Mouse (Mus musculus) NIH3T3 (cell line): ENCODE measurements around the gene P2ry6.

Experiments used
- DNase-seq: peaks from one replicate; pipeline ENCODE4 v3.0.0-alpha.2; 2012; ENCODE audit warnings: low read depth

The P2ry6 gene

GRCm38 (mm10) chr7:100916526-100916925 lies 57.9 kb downstream of the P2ry6 start:
- peak; percentile 87 for DNase-seq

- DNase-seq = no peak
These were observed 59.2 kb downstream of the P2ry6 start for GRCm38 (mm10) chr7:100915204-100915603.

DNA sequence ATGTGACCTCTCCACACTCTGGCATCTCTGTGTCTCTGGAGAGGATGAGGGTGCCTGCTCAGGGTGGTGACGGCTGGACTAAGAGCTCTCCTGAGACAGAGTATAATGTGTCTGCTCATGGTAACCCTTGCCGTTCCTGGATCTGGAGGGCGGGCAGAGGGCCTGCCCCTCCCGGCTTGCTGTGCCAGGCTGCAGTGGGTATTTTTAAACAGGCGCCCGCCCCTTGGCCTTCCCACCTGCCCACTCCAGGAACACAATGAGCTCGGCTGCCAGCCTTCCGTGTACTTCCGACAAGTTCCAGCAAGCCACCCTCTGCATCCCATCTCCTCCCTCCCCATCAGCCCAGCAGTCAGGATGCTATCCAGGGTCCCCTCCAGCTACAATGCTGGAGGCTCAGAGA lies 62.7 kb downstream of the P2ry6 start:
- DNase-seq = no peak

GRCm38 (mm10) chr7:100911246-100911770 lies 63.1 kb downstream of the P2ry6 start:
- peak; percentile 71 for DNase-seq

DNA sequence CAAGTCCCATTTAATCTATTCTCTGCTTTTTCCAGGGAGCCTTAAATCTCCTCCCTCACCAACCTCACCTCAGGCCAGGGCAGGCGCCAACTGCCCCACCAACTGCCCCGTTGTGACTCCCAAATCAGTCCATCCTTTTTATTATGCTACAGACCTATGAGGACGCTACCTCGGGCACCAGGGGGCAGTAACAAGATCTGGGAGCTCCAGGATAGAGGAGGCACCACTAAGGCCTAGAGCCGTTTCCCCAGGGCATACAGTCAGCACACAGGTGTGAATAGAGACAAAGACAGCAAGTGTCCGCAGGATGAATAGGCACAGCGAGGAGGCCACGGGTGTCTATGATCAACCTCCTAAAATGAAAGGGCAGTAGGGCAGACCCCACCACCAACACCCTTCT lies 65.9 kb downstream of the P2ry6 start:
- DNase-seq = peak; percentile 69

- DNase-seq = peak; percentile 30
These were observed 66.4 kb downstream of the P2ry6 start for GRCm38 (mm10) chr7:100908061-100908460.

DNA sequence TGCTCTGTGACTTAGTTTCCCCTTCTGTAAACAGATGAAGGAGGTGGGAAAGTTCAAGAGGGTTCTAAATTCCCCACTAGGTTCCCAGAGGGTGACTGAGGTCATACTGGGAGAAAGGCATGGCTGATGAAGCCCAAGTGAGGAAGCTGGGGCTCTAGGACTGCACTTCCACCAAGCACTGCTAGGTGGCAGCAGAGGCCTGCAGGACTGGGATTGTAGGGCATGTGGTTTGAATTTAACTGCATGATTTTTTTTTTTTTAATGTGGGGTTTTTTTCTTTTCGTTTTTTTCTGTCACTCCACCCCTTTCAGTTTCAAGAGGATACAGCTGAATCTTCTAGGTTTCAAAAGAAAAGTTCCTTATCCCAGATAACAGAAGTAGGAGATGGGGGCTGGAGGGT lies 67.2 kb downstream of the P2ry6 start:
- peak; percentile 90 for DNase-seq

DNA sequence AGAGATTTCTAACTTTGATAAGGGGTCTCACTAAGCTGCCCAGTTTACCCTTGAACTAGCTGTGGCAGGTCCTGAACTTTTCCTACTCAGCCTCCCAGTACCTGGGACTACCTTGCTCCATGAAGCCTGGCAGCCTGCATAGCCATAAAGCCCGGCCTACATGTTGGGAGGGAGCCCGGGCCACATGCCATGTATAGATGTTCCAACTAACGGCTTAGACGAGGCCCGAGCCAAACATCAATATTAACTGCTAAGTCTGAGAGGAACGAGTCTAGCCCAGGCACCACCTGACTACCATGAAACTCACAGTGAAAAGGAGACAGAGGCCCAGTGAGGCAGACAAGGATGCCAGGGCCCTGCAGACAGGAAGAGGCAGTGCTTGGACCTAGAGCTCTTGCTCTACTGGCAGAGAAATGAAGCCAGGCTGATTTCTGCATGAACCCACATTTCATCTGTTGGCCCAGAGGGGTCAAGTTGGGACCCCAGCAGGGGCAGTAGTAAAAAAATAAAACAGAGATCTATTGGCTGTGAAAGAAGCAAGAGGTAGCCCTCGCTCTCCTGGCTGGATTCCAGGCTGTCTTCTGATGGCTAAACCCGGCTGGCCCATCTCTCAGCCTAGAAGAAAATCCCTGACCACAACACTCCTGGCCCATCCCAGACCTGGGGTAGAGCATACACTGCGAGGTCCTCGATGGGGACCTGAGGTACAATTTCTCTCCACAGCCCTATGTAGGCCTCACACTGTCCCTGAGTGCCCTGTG lies 68.2 kb downstream of the P2ry6 start:
- DNase-seq = no peak

DNA sequence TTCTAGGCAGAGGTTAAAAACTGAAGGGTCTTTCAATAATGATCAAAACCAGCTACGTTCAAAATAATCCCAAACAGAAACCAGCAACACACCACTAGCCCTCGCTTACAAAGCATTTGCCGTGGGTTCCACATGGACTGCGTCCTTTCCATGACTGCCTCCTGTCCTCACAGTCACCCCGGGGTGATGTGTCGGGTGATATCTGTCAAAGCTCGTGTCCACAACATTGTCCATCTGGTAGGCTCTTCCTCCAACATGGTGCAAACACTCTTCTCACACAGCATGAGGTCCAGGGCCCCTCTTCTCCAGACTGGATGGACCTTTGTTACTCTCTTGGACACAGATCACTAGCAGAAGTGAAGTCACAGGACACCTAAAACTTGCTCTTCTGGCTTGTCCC lies 69.4 kb downstream of the P2ry6 start:
- no peak for DNase-seq

- no peak for DNase-seq
These were observed 69.8 kb downstream of the P2ry6 start for GRCm38 (mm10) chr7:100904612-100905011.

GRCm38 (mm10) chr7:100902451-100903137 lies 71.9 kb downstream of the P2ry6 start:
- DNase-seq = peak; percentile 60

DNA sequence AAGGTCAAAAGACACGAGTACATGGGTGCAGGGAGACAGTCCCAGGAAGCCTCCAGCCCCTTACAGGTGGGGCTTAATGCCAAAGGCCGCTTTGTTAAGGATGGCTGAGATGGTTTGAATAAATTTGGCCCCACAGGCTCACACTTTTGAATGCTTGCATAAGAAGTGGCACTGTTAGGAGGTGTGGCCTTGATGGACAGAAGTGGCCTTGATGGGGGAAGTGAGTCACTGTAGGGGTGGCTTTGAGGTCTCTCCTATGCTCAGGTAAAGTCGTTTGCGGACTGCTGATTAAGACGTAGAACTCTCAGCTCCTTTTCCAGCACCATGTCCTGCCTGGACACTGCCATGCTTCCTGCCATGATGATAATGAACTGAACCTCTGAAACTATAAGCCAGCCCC lies 76.6 kb downstream of the P2ry6 start:
- DNase-seq = no peak

- DNase-seq = no peak
These were observed 79.6 kb downstream of the P2ry6 start for GRCm38 (mm10) chr7:100894833-100895226.

DNA sequence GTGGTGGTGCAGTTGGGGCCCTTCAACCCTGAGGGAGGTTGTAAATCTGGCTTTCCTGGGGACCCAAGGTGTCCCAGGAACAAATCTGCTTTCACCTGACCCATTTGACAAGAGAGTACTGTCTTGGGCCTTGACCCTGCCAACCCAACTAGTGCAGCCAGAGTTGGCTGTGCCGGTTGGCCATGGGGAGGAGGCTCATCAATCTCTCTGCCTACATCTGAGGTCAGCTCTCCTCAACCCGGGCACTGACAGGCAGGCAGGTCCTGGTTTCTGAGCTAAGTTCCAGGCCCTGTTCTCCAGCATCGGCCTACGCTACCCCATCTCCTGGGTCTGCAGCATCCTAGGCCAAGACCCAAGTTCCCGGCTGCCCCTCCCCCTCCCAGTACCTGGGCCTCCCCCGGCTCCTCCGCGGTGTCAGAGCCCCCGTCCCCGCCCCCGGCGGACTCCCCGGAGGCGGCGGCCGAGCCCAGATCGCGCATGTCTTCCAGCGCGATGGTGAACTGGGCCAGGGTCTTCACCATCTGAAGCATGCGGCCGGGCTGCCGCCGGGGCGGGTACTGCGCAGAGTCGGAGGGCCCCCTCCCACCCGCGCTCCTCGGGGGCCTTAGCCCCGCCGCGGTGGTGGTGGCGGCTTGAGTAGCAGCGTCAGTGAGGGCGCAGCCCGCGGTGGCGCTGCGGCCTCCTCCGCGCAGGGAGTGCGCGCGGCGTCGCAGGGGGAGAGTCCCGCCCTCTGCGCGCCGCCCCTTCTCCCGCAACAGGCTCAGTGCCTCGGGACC lies 80.2 kb downstream of the P2ry6 start:
- no peak for DNase-seq

GRCm38 (mm10) chr7:100893249-100894056 lies 81.0 kb downstream of the P2ry6 start:
- no peak for DNase-seq
